Mouse (Mus musculus) heart, embryonic 13.5 days (tissue): Measurements from ENCODE around the gene Asb17. TPM values are rescaled to one million over a fixed set of nuclear protein-coding genes. Genes with fewer than 3 reads are reported as not detected.
"Not testable (repeated sequence)": the region's sequence is repeated elsewhere in the genome, so short reads cannot be mapped to it uniquely, and the experiment has no call there.

Source experiments
- ATAC-seq: fragments of 200-750 bp; cut with Nextera tagmentation; 2 replicates; pipeline ENCODE4 v1.8.0; 2017; ENCODE audit warnings: moderate TSS enrichment; ENCODE audit not compliant: insufficient number of reproducible peaks, low FRiP score, low TSS enrichment; ENCODE audit errors: extremely low read depth
- H3K27ac ChIP-seq: fragments of 300-500 bp; sonication (generic); replicated peaks from 2 replicates; pipeline ENCODE4 v1.5.1; 2015; ENCODE audit warnings: moderate library complexity, mild to moderate bottlenecking, inconsistent platforms
- H3K27me3 ChIP-seq: fragments of 300-500 bp; sonication (generic); replicated peaks from 2 replicates; pipeline ENCODE4 v1.6.1; 2015; ENCODE audit warnings: mild to moderate bottlenecking, inconsistent platforms
- H3K36me3 ChIP-seq: fragments of 300-500 bp; sonication (generic); 2 replicates; pipeline ENCODE4 v1.6.1; 2015; ENCODE audit warnings: mild to moderate bottlenecking, inconsistent platforms
- H3K4me1 ChIP-seq: fragments of 300-500 bp; sonication (generic); 2 replicates; pipeline ENCODE4 v1.6.1; 2015; ENCODE audit warnings: inconsistent platforms
- H3K4me2 ChIP-seq: fragments of 300-500 bp; sonication (generic); 2 replicates; pipeline ENCODE4 v1.6.1; 2015; ENCODE audit warnings: inconsistent platforms, mild to moderate bottlenecking, moderate library complexity
- H3K4me3 ChIP-seq: fragments of 300-500 bp; sonication (generic); 2 replicates; pipeline ENCODE4 v1.5.1; 2015; ENCODE audit warnings: moderate library complexity, mild to moderate bottlenecking, inconsistent platforms
- H3K9ac ChIP-seq: fragments of 300-500 bp; sonication (generic); 2 replicates; pipeline ENCODE4 v1.6.1; 2015; ENCODE audit warnings: inconsistent platforms, mild to moderate bottlenecking, moderate library complexity
- H3K9me3 ChIP-seq: fragments of 300-500 bp; sonication (generic); 2 replicates; pipeline ENCODE4 v1.6.1; 2016; ENCODE audit warnings: inconsistent platforms
- WGBS: fragments of 180-500 bp; shearing (Covaris S2); methylation state at CpG from one replicate; pipeline ENCODE4 v1.1.7; 2015; ENCODE audit warnings: mixed read lengths; 5-methylcytosine and 5-hydroxymethylcytosine counted together
- polyA plus RNA-seq: library from polyadenylated mRNA; unstranded; fragments of >200 nt; fragmentation: Nextera tagmentation; extraction: Ambion mirVana; gene quantifications from 2 replicates; pipeline ENCODE4 v1.2.1, GENCODE M21; 2015

Asb17 gene
- polyA plus RNA-seq, 1 experiment from 2014 or later: 0.23 TPM

- WGBS: 76% methylated on average over 10 of the region's 10 CpGs
- no peaks in the 10 kb centered on the region for H3K36me3 ChIP-seq
- peaks cover 42% of the 10 kb centered on the region for H3K27me3 ChIP-seq
- ATAC-seq: no peak
- no peak overlapping the region for H3K4me3 ChIP-seq
- H3K9ac ChIP-seq: no peak overlapping the region
- no peaks in the 10 kb centered on the region for H3K4me1 ChIP-seq
- H3K9me3 ChIP-seq: no peaks in the 10 kb centered on the region
- no peak overlapping the region for H3K27ac ChIP-seq
- no peak overlapping the region for H3K4me2 ChIP-seq
Observed at GRCm38 (mm10) chr3:153858350-153859001, 14.5 kb downstream of the Asb17 start.

- H3K4me2 ChIP-seq, H3K9me3 ChIP-seq, ATAC-seq, H3K9ac ChIP-seq, H3K4me1 ChIP-seq, H3K36me3 ChIP-seq, H3K27ac ChIP-seq, H3K4me3 ChIP-seq: not testable (repeated sequence)
- peaks cover 23% of the 10 kb centered on the region for H3K27me3 ChIP-seq
- WGBS: 67% methylated on average over 8 of the region's 8 CpGs
Observed at GRCm38 (mm10) chr3:153860392-153860791, 16.4 kb downstream of the Asb17 start.

DNA sequence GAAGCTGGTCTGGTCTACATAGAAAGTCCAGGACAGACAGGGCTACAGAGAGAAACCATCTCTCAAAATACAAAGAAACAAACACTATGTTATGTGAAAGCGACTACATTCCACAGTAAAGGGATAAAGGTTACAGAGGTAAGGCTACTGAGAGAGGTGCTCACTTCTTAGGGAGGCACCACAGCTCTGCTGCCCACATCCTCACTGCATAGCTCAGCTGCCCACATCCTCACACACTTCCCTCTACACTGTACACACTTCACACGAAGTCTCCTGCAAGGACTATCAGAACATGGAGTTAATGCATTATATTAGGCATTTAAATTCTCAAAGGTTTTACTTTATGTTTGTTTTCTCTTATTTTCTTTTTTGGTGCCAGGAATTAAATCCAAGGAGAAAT is 19.8 kb downstream of the Asb17 start:
- peaks cover 11% of the 10 kb centered on the region; the same call in 1 of the 2 replicates for H3K27me3 ChIP-seq
- WGBS: 76% methylated on average over 2 of the region's 2 CpGs
- no peak overlapping the region for H3K27ac ChIP-seq
- H3K4me2 ChIP-seq: no peak overlapping the region
- H3K9ac ChIP-seq: no peak overlapping the region
- H3K9me3 ChIP-seq: no peaks in the 10 kb centered on the region
- ATAC-seq: no peak
- no peaks in the 10 kb centered on the region for H3K4me1 ChIP-seq
- no peak overlapping the region for H3K4me3 ChIP-seq
- H3K36me3 ChIP-seq: no peaks in the 10 kb centered on the region

GRCm38 (mm10) chr3:153864636-153865429 is 20.8 kb downstream of the Asb17 start:
- H3K9me3 ChIP-seq: no peaks in the 10 kb centered on the region
- no peak overlapping the region for H3K27ac ChIP-seq
- no peaks in the 10 kb centered on the region for H3K36me3 ChIP-seq
- peaks cover 3% of the 10 kb centered on the region; the same call in 1 of the 2 replicates for H3K27me3 ChIP-seq
- WGBS: 69% methylated on average over 4 of the region's 4 CpGs
- H3K9ac ChIP-seq: no peak overlapping the region
- ATAC-seq: no peak
- H3K4me3 ChIP-seq: no peak overlapping the region
- no peak overlapping the region for H3K4me2 ChIP-seq
- H3K4me1 ChIP-seq: no peaks in the 10 kb centered on the region

DNA sequence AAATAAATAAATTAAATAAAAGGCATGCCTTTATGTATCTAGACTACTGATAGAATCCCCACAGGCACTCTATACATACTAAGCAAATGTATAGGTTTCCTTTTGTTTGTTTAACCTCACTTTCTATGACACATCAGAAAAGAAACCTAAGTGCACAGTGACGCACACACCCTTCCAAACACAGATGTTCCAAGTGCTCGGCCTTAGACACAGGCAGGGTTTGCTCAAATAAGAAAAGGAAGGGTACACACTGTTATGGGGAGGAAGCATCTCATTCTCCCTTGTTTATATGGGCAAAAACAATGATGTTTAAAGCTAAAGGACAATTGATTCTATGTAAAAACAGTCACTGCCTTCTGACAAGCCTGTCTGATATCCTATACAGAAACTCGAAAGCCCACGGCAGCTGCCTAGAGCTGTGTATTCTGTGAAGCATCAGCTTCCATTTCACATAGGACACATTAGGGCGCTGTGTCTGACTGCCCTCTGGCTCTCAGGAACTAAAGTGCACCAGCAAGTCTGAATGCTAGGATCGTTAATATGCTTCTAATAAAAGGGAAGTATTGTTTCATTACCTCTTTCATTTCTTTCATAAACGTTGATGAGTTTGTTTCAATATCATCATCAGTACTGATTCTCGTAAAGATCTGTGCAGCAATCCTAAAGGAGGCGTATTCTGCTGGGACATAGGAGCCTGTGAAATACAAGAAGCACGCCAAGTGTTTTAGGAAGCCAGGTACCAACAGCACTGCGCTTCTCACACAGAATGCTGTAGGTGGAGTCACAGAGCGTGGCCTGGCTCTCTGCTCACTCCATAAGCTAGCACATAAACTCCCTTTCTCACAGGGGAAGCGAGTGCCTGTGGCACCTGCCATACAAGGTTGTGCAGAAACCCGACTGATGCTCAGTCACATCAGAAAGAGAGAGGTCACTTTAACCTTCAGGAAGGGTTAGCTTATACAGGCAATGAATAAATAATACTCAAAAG is 23.4 kb downstream of the Asb17 start:
- no peaks in the 10 kb centered on the region for H3K9me3 ChIP-seq
- H3K9ac ChIP-seq: no peak overlapping the region
- no peak overlapping the region for H3K4me2 ChIP-seq
- no peak overlapping the region for H3K4me3 ChIP-seq
- no peaks in the 10 kb centered on the region for H3K4me1 ChIP-seq
- 68% methylated on average over 14 of the region's 14 CpGs for WGBS
- no peaks in the 10 kb centered on the region for H3K27me3 ChIP-seq
- H3K36me3 ChIP-seq: no peaks in the 10 kb centered on the region
- ATAC-seq: no peak
- H3K27ac ChIP-seq: no peak overlapping the region

GRCm38 (mm10) chr3:153871396-153871795 is 27.4 kb downstream of the Asb17 start:
- Histone ChIP-seq H3K27me3 (no peaks in the 10 kb centered on the region), H3K4me2 (no peak overlapping the region), H3K36me3 (no peaks in the 10 kb centered on the region), H3K4me1 (no peaks in the 10 kb centered on the region), H3K4me3 (no peak overlapping the region), H3K27ac (no peak overlapping the region), H3K9ac (no peak overlapping the region), H3K9me3 (no peaks in the 10 kb centered on the region)
- 87% methylated on average over 5 of the region's 5 CpGs for WGBS
- no peak for ATAC-seq

DNA sequence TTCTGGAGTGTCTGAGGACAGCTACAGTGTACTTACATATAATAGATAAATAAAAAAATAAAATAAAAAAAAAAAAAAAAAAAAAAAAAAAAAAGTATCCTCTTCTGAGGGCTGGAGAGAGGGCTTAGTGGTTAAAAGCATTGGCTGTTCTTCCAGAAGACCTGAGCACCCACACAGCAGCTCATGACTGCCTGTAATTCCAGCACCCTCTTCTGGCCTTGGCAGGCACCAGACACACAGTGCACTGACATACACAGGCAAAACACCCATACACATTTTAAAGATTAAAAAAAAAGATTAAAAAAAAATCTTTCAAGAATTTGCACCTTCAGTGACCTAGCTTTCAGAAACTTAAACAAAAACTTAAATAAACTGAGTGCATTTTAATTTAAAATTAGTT is 42.3 kb downstream of the Asb17 start:
- H3K9ac ChIP-seq: no peak overlapping the region
- no peaks in the 10 kb centered on the region for H3K4me1 ChIP-seq
- no peaks in the 10 kb centered on the region for H3K27me3 ChIP-seq
- ATAC-seq: no peak
- no peak overlapping the region for H3K4me2 ChIP-seq
- H3K9me3 ChIP-seq: no peaks in the 10 kb centered on the region
- no peak overlapping the region for H3K4me3 ChIP-seq
- no peak overlapping the region for H3K27ac ChIP-seq
- no peaks in the 10 kb centered on the region for H3K36me3 ChIP-seq

DNA sequence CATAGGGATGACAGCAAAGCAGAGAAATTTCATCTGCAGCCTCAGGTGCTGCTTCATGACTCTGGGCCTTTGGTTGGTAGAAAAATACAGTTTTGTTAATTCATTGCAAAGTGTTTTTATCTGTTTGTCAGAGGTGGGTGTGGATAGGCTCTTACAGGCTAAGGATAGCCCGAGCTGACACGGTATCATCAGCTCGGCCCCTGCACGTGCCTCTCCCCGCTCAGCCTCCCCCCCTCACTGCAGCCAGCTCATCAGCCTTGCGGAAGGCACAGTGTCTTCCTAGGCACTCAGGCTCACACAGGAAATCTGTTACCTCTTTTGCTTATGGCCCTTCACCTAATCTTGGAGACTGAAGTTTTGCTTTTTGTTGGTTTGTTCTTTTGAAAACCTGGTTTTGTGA is 44.1 kb downstream of the Asb17 start:
- WGBS: 30% methylated on average over 6 of the region's 6 CpGs

DNA sequence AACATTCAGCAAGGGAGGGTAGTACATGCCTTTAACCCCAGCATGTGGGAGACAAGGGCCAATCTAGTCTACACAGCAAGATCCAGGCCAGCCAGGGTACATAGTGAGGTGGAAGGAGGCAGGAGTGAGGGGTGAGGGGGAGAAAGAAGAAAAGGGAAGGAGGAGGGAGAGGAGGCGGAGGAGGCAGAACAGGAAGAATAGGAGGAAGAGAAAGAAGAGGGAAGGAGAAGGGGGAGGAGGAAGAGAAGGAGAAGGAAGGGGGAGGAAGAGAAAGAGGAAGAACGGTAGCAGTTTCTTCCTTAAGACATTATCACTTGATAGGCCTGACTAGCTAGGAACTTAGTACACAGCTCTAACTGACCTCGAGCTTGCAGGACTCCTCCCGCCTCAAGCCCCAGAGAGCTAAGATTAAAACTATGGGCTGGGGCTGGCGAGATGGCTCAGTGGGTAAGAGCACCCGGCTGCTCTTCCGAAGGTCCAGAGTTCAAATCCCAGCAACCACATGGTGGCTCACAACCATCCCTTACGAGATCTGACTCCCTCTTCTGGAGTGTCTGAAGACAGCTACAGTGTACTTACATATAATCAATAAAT is 45.3 kb downstream of the Asb17 start:
- H3K36me3 ChIP-seq: no peaks in the 10 kb centered on the region
- no peak overlapping the region for H3K4me2 ChIP-seq
- H3K4me1 ChIP-seq: no peaks in the 10 kb centered on the region
- no peaks in the 10 kb centered on the region for H3K27me3 ChIP-seq
- no peak overlapping the region for H3K9ac ChIP-seq
- H3K4me3 ChIP-seq: no peak overlapping the region
- no peak overlapping the region for H3K27ac ChIP-seq
- WGBS: 65% methylated on average over 8 of the region's 8 CpGs
- no peaks in the 10 kb centered on the region for H3K9me3 ChIP-seq
- ATAC-seq: no peak

More for the DNA sequence above, 44.1 kb downstream of the Asb17 start:
- ATAC-seq: no peak
- Histone ChIP-seq H3K9ac (no peak overlapping the region), H3K4me1 (no peaks in the 10 kb centered on the region), H3K27me3 (no peaks in the 10 kb centered on the region), H3K4me3 (no peak overlapping the region), H3K27ac (no peak overlapping the region), H3K36me3 (no peaks in the 10 kb centered on the region), H3K4me2 (no peak overlapping the region), H3K9me3 (no peaks in the 10 kb centered on the region)

- H3K27me3 ChIP-seq: no peaks in the 10 kb centered on the region
- H3K4me2 ChIP-seq: no peak overlapping the region
- ATAC-seq: no peak
- no peaks in the 10 kb centered on the region for H3K36me3 ChIP-seq
- 87% methylated on average over 3 of the region's 3 CpGs for WGBS
- no peak overlapping the region for H3K4me3 ChIP-seq
- no peak overlapping the region for H3K27ac ChIP-seq
- no peaks in the 10 kb centered on the region for H3K9me3 ChIP-seq
- no peak overlapping the region for H3K9ac ChIP-seq
- no peaks in the 10 kb centered on the region for H3K4me1 ChIP-seq
Observed at GRCm38 (mm10) chr3:153895454-153895853, 51.4 kb downstream of the Asb17 start.

- H3K9me3 ChIP-seq: no peaks in the 10 kb centered on the region
- no peak overlapping the region for H3K9ac ChIP-seq
- H3K36me3 ChIP-seq: no peaks in the 10 kb centered on the region
- no peaks in the 10 kb centered on the region for H3K27me3 ChIP-seq
- no peak for ATAC-seq
- peaks cover 4% of the 10 kb centered on the region; the same call in 1 of the 2 replicates for H3K4me1 ChIP-seq
- 54% methylated on average over 6 of the region's 6 CpGs for WGBS
- no peak overlapping the region for H3K4me2 ChIP-seq
- no peak overlapping the region for H3K27ac ChIP-seq
- no peak overlapping the region for H3K4me3 ChIP-seq
Observed at GRCm38 (mm10) chr3:153897216-153897615, 53.2 kb downstream of the Asb17 start.
